In genomic region chr3:89229276-89229675, GRCm38 (mm10) we compare ENCODE assay signal across 14 mouse cellular contexts. TPM values are rescaled to one million over a fixed set of nuclear protein-coding genes. Genes with fewer than 3 reads are reported as not detected.
DNase-seq lines count a peak whose midpoint lies in the region; ATAC-seq and TF ChIP-seq lines count a peak whose summit lies in the region.
"Had no signal": no experiment of that assay in that cellular context is flagged by ENCODE, and none has a peak within 500 bp of the region (broad histone marks: within the 10 kb centered on the region; RNA-seq: fewer than 3 reads in every experiment).

No protein-coding gene starts in this region.

- no peaks in the 10 kb centered on the region for H3K9me3 ChIP-seq in heart, embryonic 13.5 days
- H3K9me3 ChIP-seq in liver, embryonic 11.5 days (ENCODE audit: control insufficient read depth, low read length), result no peaks in the 10 kb centered on the region
- H3K9me3 ChIP-seq in E14TG2a.4 (ENCODE audit: low read length), result no peaks in the 10 kb centered on the region
- H3K9me3 ChIP-seq in hindbrain, postnatal 0 days (ENCODE audit: low read length), result no peaks in the 10 kb centered on the region
- H3K9me3 ChIP-seq: neural tube, embryonic 15.5 days had no signal

- intact Hi-C loops in heart, adult 2 months (cut with DNase I), result no loop called here

- H3K36me3 ChIP-seq in heart, embryonic 13.5 days, result 0 out of 2 replicates have a peak, but pooled peaks cover 4% of the 10 kb centered on the region
- H3K36me3 ChIP-seq in heart, adult 2 months (ENCODE audit: control insufficient read depth, insufficient read depth, low read length), result no peaks in the 10 kb centered on the region
- H3K36me3 ChIP-seq in liver, embryonic 11.5 days (ENCODE audit: control insufficient read depth, insufficient read depth, low read length), result no peaks in the 10 kb centered on the region
- no peaks in the 10 kb centered on the region for H3K36me3 ChIP-seq in E14TG2a.4 (ENCODE audit: insufficient read depth, low read length)
- H3K36me3 ChIP-seq in hindbrain, postnatal 0 days (ENCODE audit: insufficient read depth, low read length), result no peaks in the 10 kb centered on the region; the same call in 1 of the 2 replicates

- 63% methylated on average over 4 of the region's 4 CpGs for WGBS in heart, embryonic 13.5 days
- WGBS in heart, adult 2 months, result 74% methylated on average over 4 of the region's 4 CpGs
- WGBS in liver, embryonic 11.5 days, result 59% methylated on average over 4 of the region's 4 CpGs
- WGBS in hindbrain, postnatal 0 days, result 57% methylated on average over 4 of the region's 4 CpGs

- H3K4me2 ChIP-seq in heart, embryonic 13.5 days, result 0 out of 2 replicates have a peak overlapping the region, but pooled peaks have one; percentile 78
- peak overlapping the region; percentile 69; the same call in 1 of the 2 replicates for H3K4me2 ChIP-seq in liver, embryonic 11.5 days
- no peak overlapping the region for H3K4me2 ChIP-seq in hindbrain, postnatal 0 days (ENCODE audit: low read depth, low read length)

- TF ChIP-seq POLR2A in heart, adult 2 months (IDR thresholded peaks at IDR 0.05; ENCODE audit: insufficient read depth, low read depth, low read length), result no peak

- peaks cover 67% of the 10 kb centered on the region for H3K27me3 ChIP-seq in heart, embryonic 13.5 days (replicated peaks)
- H3K27me3 ChIP-seq in heart, adult 2 months (ENCODE audit: control insufficient read depth, insufficient read depth, low read length), result no peaks in the 10 kb centered on the region
- H3K27me3 ChIP-seq in liver, embryonic 11.5 days (replicated peaks; ENCODE audit: control insufficient read depth, insufficient read depth, low read length), result peaks cover 44% of the 10 kb centered on the region
- peaks cover 21% of the 10 kb centered on the region for H3K27me3 ChIP-seq in E14TG2a.4 (ENCODE audit: insufficient read depth, low read length)
- no peaks in the 10 kb centered on the region for H3K27me3 ChIP-seq in hindbrain, postnatal 0 days (ENCODE audit: insufficient read depth, low read length)
- H3K27me3 ChIP-seq: neural tube, embryonic 15.5 days had no signal

- H3K4me3 ChIP-seq in heart, embryonic 13.5 days, result no peak overlapping the region
- no peak overlapping the region for H3K4me3 ChIP-seq in heart, adult 2 months
- no peak overlapping the region for H3K4me3 ChIP-seq in liver, embryonic 11.5 days (ENCODE audit: low read depth, low read length)
- H3K4me3 ChIP-seq in E14TG2a.4 (replicated peaks; ENCODE audit: low read length), result peak overlapping the region; percentile 80
- H3K4me3 ChIP-seq in hindbrain, postnatal 0 days (ENCODE audit: low read length), result no peak overlapping the region

- peaks cover 39% of the 10 kb centered on the region for H3K4me1 ChIP-seq in heart, embryonic 13.5 days
- H3K4me1 ChIP-seq in heart, adult 2 months (ENCODE audit: control insufficient read depth, insufficient read depth, low read length), result peaks cover 1% of the 10 kb centered on the region; the same call in 1 of the 2 replicates
- H3K4me1 ChIP-seq in liver, embryonic 11.5 days (replicated peaks; ENCODE audit: control insufficient read depth, insufficient read depth, low read length), result peaks cover 27% of the 10 kb centered on the region
- H3K4me1 ChIP-seq in E14TG2a.4 (replicated peaks; ENCODE audit: low read depth, low read length), result peaks cover 81% of the 10 kb centered on the region
- peaks cover 12% of the 10 kb centered on the region; the same call in 1 of the 2 replicates for H3K4me1 ChIP-seq in hindbrain, postnatal 0 days (ENCODE audit: insufficient read depth, low read length)

- TF ChIP-seq EP300 in heart, adult 2 months (IDR thresholded peaks at IDR 0.05; ENCODE audit: insufficient read depth, low read depth, low read length), result no peak

- no peak for TF ChIP-seq CTCF in heart, adult 2 months (IDR thresholded peaks at IDR 0.05)
- TF ChIP-seq CTCF in E14TG2a.4 (conservative IDR thresholded peaks at IDR 0.05; ENCODE audit: low read length), result no peak
- TF ChIP-seq CTCF in hindbrain, postnatal 0 days (IDR thresholded peaks at IDR 0.05; ENCODE audit: low read depth), result no peak

- no peak overlapping the region for H3K27ac ChIP-seq in heart, embryonic 13.5 days (replicated peaks)
- H3K27ac ChIP-seq in heart, adult 2 months, result no peak overlapping the region
- H3K27ac ChIP-seq in liver, embryonic 11.5 days (ENCODE audit: low read depth, low read length), result no peak overlapping the region
- no peak overlapping the region for H3K27ac ChIP-seq in hindbrain, postnatal 0 days
- H3K27ac ChIP-seq: neural tube, embryonic 15.5 days had no signal

- no peak for ATAC-seq in heart, embryonic 13.5 days (ENCODE audit: extremely low read depth, insufficient number of reproducible peaks, low FRiP score, low TSS enrichment)
- no peak for ATAC-seq in liver, embryonic 11.5 days (replicated peaks; ENCODE audit: low FRiP score)
- ATAC-seq in hindbrain, postnatal 0 days, result no peak

- H3K9ac ChIP-seq in heart, embryonic 13.5 days, result no peak overlapping the region
- no peak overlapping the region for H3K9ac ChIP-seq in heart, adult 2 months (ENCODE audit: low read depth, low read length)
- H3K9ac ChIP-seq in liver, embryonic 11.5 days (ENCODE audit: low read depth, low read length), result no peak overlapping the region
- 0 out of 2 replicates have a peak overlapping the region, but pooled peaks have one; percentile 17 for H3K9ac ChIP-seq in hindbrain, postnatal 0 days (replicated peaks; ENCODE audit: low read length)

- DNase-seq in heart, adult 2 months, result no peak
- no peak for DNase-seq in liver, embryonic 11.5 days (ENCODE audit: low spot score)
- DNase-seq in liver, result no peak
- DNase-seq in hindbrain, postnatal 0 days (ENCODE audit: low spot score), result no peak
- DNase-seq in layer of hippocampus, adult 11-12 months (ENCODE audit: low spot score), result no peak
- DNase-seq in MN1 (ENCODE audit: low spot score), result no peak
- DNase-seq: adrenal gland, postnatal 25 days; cerebellum, postnatal 36 days; heart, adult 18-20 months; right cerebral cortex, adult 18-20 months had no signal

- H3K79me2 ChIP-seq in heart, adult 2 months (replicated peaks; ENCODE audit: control insufficient read depth, insufficient read depth, low read length), result no peaks in the 10 kb centered on the region

RNA-seq across cellular contexts. Expression of gene Muc1, which starts 0.4 kb away (rescaled TPM):
- 0.59 and 1.1 TPM in 2 replicates for polyA plus RNA-seq in heart, embryonic 13.5 days (2015; fragmentation: Nextera tagmentation; extraction: Ambion mirVana)
- under 1 TPM; 0.39 to 0.47 TPM for total RNA-seq in heart, adult 2 months (2021)
- polyA plus RNA-seq in heart, adult 2 months (2012; rRNA removed), result 0.67 and 6.2 TPM in 2 replicates
- 0.30 and 0.62 TPM in 2 replicates for polyA plus RNA-seq in liver, embryonic 11.5 days (2014; fragmentation: Nextera tagmentation; extraction: Ambion mirVana)
- total RNA-seq in hindbrain, postnatal 0 days (2014; rRNA removed), result 1.9 TPM in 2 replicates
- polyA plus RNA-seq in hindbrain, postnatal 0 days (2015; fragmentation: Nextera tagmentation; extraction: Ambion mirVana), result 0.82 and 1.5 TPM in 2 replicates
- total RNA-seq: adrenal gland, postnatal 25 days; megakaryocyte-erythroid progenitor cell, adult 5-6 weeks had no signal

RNA-seq across cellular contexts. Expression of gene Mtx1, which starts 2.4 kb away (rescaled TPM):
- 125 and 126 TPM in 2 replicates for polyA plus RNA-seq in heart, embryonic 13.5 days (2015; fragmentation: Nextera tagmentation; extraction: Ambion mirVana)
- total RNA-seq in heart, adult 2 months (2021), result 10 to 100 TPM; 59.8 to 61.8 TPM
- polyA plus RNA-seq in heart, adult 2 months (2012; rRNA removed), result 96.2 and 111 TPM in 2 replicates
- polyA plus RNA-seq in liver, embryonic 11.5 days (2014; fragmentation: Nextera tagmentation; extraction: Ambion mirVana), result 219 and 241 TPM in 2 replicates
- 103 and 130 TPM in 2 replicates for total RNA-seq in hindbrain, postnatal 0 days (2014; rRNA removed)
- polyA plus RNA-seq in hindbrain, postnatal 0 days (2015; fragmentation: Nextera tagmentation; extraction: Ambion mirVana), result 186 TPM in 2 replicates

RNA-seq across cellular contexts. Expression of gene Thbs3, which starts 14.3 kb away (rescaled TPM):
- polyA plus RNA-seq in heart, embryonic 13.5 days (2015; fragmentation: Nextera tagmentation; extraction: Ambion mirVana), result 15.6 and 16.2 TPM in 2 replicates
- 1 to 10 TPM; 3.4 to 5.1 TPM for total RNA-seq in heart, adult 2 months (2021)
- 15.8 and 24.3 TPM in 2 replicates for polyA plus RNA-seq in heart, adult 2 months (2012; rRNA removed)
- 3.2 and 5.9 TPM in 2 replicates for polyA plus RNA-seq in liver, embryonic 11.5 days (2014; fragmentation: Nextera tagmentation; extraction: Ambion mirVana)
- total RNA-seq in hindbrain, postnatal 0 days (2014; rRNA removed), result 29.4 and 37.9 TPM in 2 replicates
- 36.8 and 37.2 TPM in 2 replicates for polyA plus RNA-seq in hindbrain, postnatal 0 days (2015; fragmentation: Nextera tagmentation; extraction: Ambion mirVana)

RNA-seq across cellular contexts. Expression of gene Krtcap2, which starts 16.5 kb away (rescaled TPM):
- polyA plus RNA-seq in heart, embryonic 13.5 days (2015; fragmentation: Nextera tagmentation; extraction: Ambion mirVana), result 216 and 229 TPM in 2 replicates
- total RNA-seq in heart, adult 2 months (2021), result 10 to 100 TPM; 80.7 to 95.7 TPM
- polyA plus RNA-seq in heart, adult 2 months (2012; rRNA removed), result 84.3 and 116 TPM in 2 replicates
- 246 and 251 TPM in 2 replicates for polyA plus RNA-seq in liver, embryonic 11.5 days (2014; fragmentation: Nextera tagmentation; extraction: Ambion mirVana)
- total RNA-seq in hindbrain, postnatal 0 days (2014; rRNA removed), result 74.9 and 111 TPM in 2 replicates
- 250 and 268 TPM in 2 replicates for polyA plus RNA-seq in hindbrain, postnatal 0 days (2015; fragmentation: Nextera tagmentation; extraction: Ambion mirVana)

RNA-seq across cellular contexts. Expression of gene Trim46, which starts 16.8 kb away (rescaled TPM):
- 0.70 and 0.76 TPM in 2 replicates for polyA plus RNA-seq in heart, embryonic 13.5 days (2015; fragmentation: Nextera tagmentation; extraction: Ambion mirVana)
- under 1 TPM; 0.39 to 0.96 TPM for total RNA-seq in heart, adult 2 months (2021)
- polyA plus RNA-seq in heart, adult 2 months (2012; rRNA removed), result 1.4 and 1.9 TPM in 2 replicates
- polyA plus RNA-seq in liver, embryonic 11.5 days (2014; fragmentation: Nextera tagmentation; extraction: Ambion mirVana), result 0.97 and 1.7 TPM in 2 replicates
- total RNA-seq in hindbrain, postnatal 0 days (2014; rRNA removed), result 97.9 and 101 TPM in 2 replicates
- 42.9 and 49.8 TPM in 2 replicates for polyA plus RNA-seq in hindbrain, postnatal 0 days (2015; fragmentation: Nextera tagmentation; extraction: Ambion mirVana)
- total RNA-seq: megakaryocyte-erythroid progenitor cell, adult 5-6 weeks had no signal
